Mouse (Mus musculus) erythroblast, embryonic 14.5 days (primary cell): ENCODE results near the gene Fis1.

Experiments used
- GATA1 ChIP-seq: IDR thresholded peaks from 2 replicates; pipeline ENCODE4 v1.6.1; 2012; ENCODE audit warnings: low read length, inconsistent platforms, mixed read lengths
- TAL1 ChIP-seq: IDR thresholded peaks from 3 replicates; pipeline ENCODE4 v1.6.1; 2012; ENCODE audit warnings: low read length, inconsistent platforms, mixed read lengths

GRCm38 (mm10) chr5:136943382-136943781, 9.7 kb upstream of the Fis1 start:
- TF ChIP-seq TAL1 (no peak), GATA1 (no peak)
